ENCODE assay signal across 10 mouse cellular contexts in genomic region chr10:13108021-13108548, GRCm38 (mm10). TPM values are rescaled to one million over a fixed set of nuclear protein-coding genes. Genes with fewer than 3 reads are reported as not detected.
DNase-seq lines count a peak whose midpoint lies in the region; ATAC-seq lines count a peak whose summit lies in the region.
"Had no signal": no experiment of that assay in that cellular context is flagged by ENCODE, and none has a peak within 500 bp of the region (broad histone marks: within the 10 kb centered on the region; RNA-seq: fewer than 3 reads in every experiment).

No protein-coding gene starts in this region.

- no peaks in the 10 kb centered on the region for H3K27me3 ChIP-seq in kidney, embryonic 16.5 days (ENCODE audit: insufficient read depth, low read length)
- H3K27me3 ChIP-seq in embryonic facial prominence, embryonic 11.5 days (ENCODE audit: control insufficient read depth, insufficient read depth, low read length): no peaks in the 10 kb centered on the region
- H3K27me3 ChIP-seq in hindbrain, embryonic 16.5 days (replicated peaks; ENCODE audit: control insufficient read depth, insufficient read depth, low read length): no peaks in the 10 kb centered on the region
- H3K27me3 ChIP-seq in neural tube, embryonic 15.5 days (replicated peaks): no peaks in the 10 kb centered on the region

- no peaks in the 10 kb centered on the region for H3K9me3 ChIP-seq in kidney, embryonic 16.5 days (ENCODE audit: low read length)
- no peaks in the 10 kb centered on the region for H3K9me3 ChIP-seq in embryonic facial prominence, embryonic 11.5 days (replicated peaks; ENCODE audit: control insufficient read depth, low read length)
- H3K9me3 ChIP-seq in hindbrain, embryonic 16.5 days (ENCODE audit: control insufficient read depth, low read length): no peaks in the 10 kb centered on the region
- no peaks in the 10 kb centered on the region for H3K9me3 ChIP-seq in neural tube, embryonic 15.5 days (replicated peaks)

- peak overlapping the region; percentile 3; the same call in 1 of the 2 replicates for H3K9ac ChIP-seq in kidney, embryonic 16.5 days (replicated peaks; ENCODE audit: low read length)
- no peak overlapping the region for H3K9ac ChIP-seq in embryonic facial prominence, embryonic 11.5 days (replicated peaks; ENCODE audit: low read length)
- H3K9ac ChIP-seq in hindbrain, embryonic 16.5 days (ENCODE audit: low read depth, low read length): no peak overlapping the region
- no peak overlapping the region for H3K9ac ChIP-seq in neural tube, embryonic 15.5 days (replicated peaks)

- H3K4me1 ChIP-seq in kidney, embryonic 16.5 days (ENCODE audit: insufficient read depth, low read length): peaks cover 49% of the 10 kb centered on the region
- H3K4me1 ChIP-seq in embryonic facial prominence, embryonic 11.5 days (ENCODE audit: control insufficient read depth, insufficient read depth, low read length): no peaks in the 10 kb centered on the region
- peaks cover 5% of the 10 kb centered on the region; the same call in 1 of the 2 replicates for H3K4me1 ChIP-seq in hindbrain, embryonic 16.5 days (ENCODE audit: control insufficient read depth, insufficient read depth, low read depth, low read length)
- peaks cover 11% of the 10 kb centered on the region for H3K4me1 ChIP-seq in neural tube, embryonic 15.5 days

- no peak for ATAC-seq in kidney, embryonic 16.5 days (ENCODE audit: low FRiP score, low TSS enrichment)
- ATAC-seq in embryonic facial prominence, embryonic 11.5 days (replicated peaks; ENCODE audit: insufficient number of reproducible peaks, low FRiP score, low TSS enrichment, low read depth): peak; percentile 86
- peak; percentile 50; the same call in 1 of the 2 replicates for ATAC-seq in hindbrain, embryonic 16.5 days
- ATAC-seq in neural tube, embryonic 15.5 days (ENCODE audit: low FRiP score): peak; percentile 40; the same call in 1 of the 2 replicates

- 22% methylated on average over 7 of the region's 7 CpGs for WGBS in kidney, embryonic 16.5 days
- 12% methylated on average over 7 of the region's 7 CpGs for WGBS in embryonic facial prominence, embryonic 11.5 days
- WGBS in hindbrain, embryonic 16.5 days: 10% methylated on average over 7 of the region's 7 CpGs
- 14% methylated on average over 7 of the region's 7 CpGs for WGBS in neural tube, embryonic 15.5 days

- no peak overlapping the region for H3K4me2 ChIP-seq in kidney, embryonic 16.5 days (replicated peaks; ENCODE audit: low read depth, low read length)
- H3K4me2 ChIP-seq in embryonic facial prominence, embryonic 11.5 days (ENCODE audit: low read depth, low read length): no peak overlapping the region
- H3K4me2 ChIP-seq in hindbrain, embryonic 16.5 days (ENCODE audit: low read length): no peak overlapping the region
- H3K4me2 ChIP-seq in neural tube, embryonic 15.5 days: no peak overlapping the region

- H3K4me3 ChIP-seq in kidney, embryonic 16.5 days (ENCODE audit: low read length): no peak overlapping the region
- no peak overlapping the region for H3K4me3 ChIP-seq in embryonic facial prominence, embryonic 11.5 days (ENCODE audit: low read depth, low read length)
- no peak overlapping the region for H3K4me3 ChIP-seq in hindbrain, embryonic 16.5 days (ENCODE audit: low read length)
- no peak overlapping the region for H3K4me3 ChIP-seq in neural tube, embryonic 15.5 days (replicated peaks)
- H3K4me3 ChIP-seq: left cerebral cortex, adult 2 months had no signal

- no peak for DNase-seq in kidney, adult 18-20 months
- DNase-seq in embryonic facial prominence, embryonic 11.5 days (ENCODE audit: low spot score): peak; percentile 61
- no peak for DNase-seq in spleen, postnatal 14 days (ENCODE audit: low spot score in 2 of 2)
- no peak for DNase-seq in cerebellum, adult 11-12 months
- no peak for DNase-seq in left cerebral cortex, postnatal 36 days (ENCODE audit: low spot score in 2 of 2)

- H3K27ac ChIP-seq in kidney, embryonic 16.5 days (ENCODE audit: low read length): peak overlapping the region; percentile 56
- peak overlapping the region; percentile 43; the same call in 1 of the 2 replicates for H3K27ac ChIP-seq in embryonic facial prominence, embryonic 11.5 days (replicated peaks; ENCODE audit: low read depth, low read length)
- H3K27ac ChIP-seq in hindbrain, embryonic 16.5 days (ENCODE audit: low read depth, low read length): no peak overlapping the region
- no peak overlapping the region for H3K27ac ChIP-seq in neural tube, embryonic 15.5 days (replicated peaks)
- H3K27ac ChIP-seq: left cerebral cortex, adult 2 months had no signal

- no peaks in the 10 kb centered on the region for H3K36me3 ChIP-seq in kidney, embryonic 16.5 days (ENCODE audit: insufficient read depth, low read length)
- no peaks in the 10 kb centered on the region for H3K36me3 ChIP-seq in embryonic facial prominence, embryonic 11.5 days (replicated peaks; ENCODE audit: control insufficient read depth, insufficient read depth, low read depth, low read length)
- H3K36me3 ChIP-seq in hindbrain, embryonic 16.5 days (ENCODE audit: control insufficient read depth, insufficient read depth, low read length): no peaks in the 10 kb centered on the region
- H3K36me3 ChIP-seq in neural tube, embryonic 15.5 days: no peaks in the 10 kb centered on the region

- intact Hi-C loops in left cerebral cortex, postnatal 36 days (cut with DNase I): no loop called here

RNA-seq across cellular contexts. Expression of gene Plagl1, which starts 47.8 kb away (rescaled TPM):
- polyA plus RNA-seq in kidney, embryonic 16.5 days (2015; fragmentation: Nextera tagmentation; extraction: Ambion mirVana): 83.8 and 93.0 TPM in 2 replicates
- 136 and 141 TPM in 2 replicates for polyA plus RNA-seq in embryonic facial prominence, embryonic 11.5 days (2014; fragmentation: Nextera tagmentation; extraction: Ambion mirVana)
- 25.4 and 34.5 TPM in 2 replicates for polyA plus RNA-seq in hindbrain, embryonic 16.5 days (2015; fragmentation: Nextera tagmentation; extraction: Ambion mirVana)
- 26.2 and 48.7 TPM in 2 replicates for polyA plus RNA-seq in neural tube, embryonic 15.5 days (2015; fragmentation: Nextera tagmentation; extraction: Ambion mirVana)
- total RNA-seq in left cerebral cortex, postnatal 36 days (2021): 10 to 100 TPM; 16.8 to 20.2 TPM
- total RNA-seq: MEL had no signal

Comparison
In these comparisons a context has a peak if more than half of its experiments do, and no peak if none do; other contexts are left out.
1. H3K27ac ChIP-seq: peak in kidney, embryonic 16.5 days (single experiment) and embryonic facial prominence, embryonic 11.5 days (single experiment); none in hindbrain, embryonic 16.5 days (single experiment) and neural tube, embryonic 15.5 days (single experiment).